Mouse (Mus musculus) neural tube, embryonic 11.5 days (tissue): ENCODE measurements around the gene Mpst. TPM values are rescaled to one million over a fixed set of nuclear protein-coding genes. Genes with fewer than 3 reads are reported as not detected.

Experiments
- ATAC-seq: fragments of 200-750 bp; cut with Nextera tagmentation; 2 replicates; pipeline ENCODE4 v1.8.0; 2017; ENCODE audit warnings: moderate number of reproducible peaks, mild to moderate bottlenecking, moderate TSS enrichment, moderate library complexity; ENCODE audit not compliant: insufficient read depth, low FRiP score, low TSS enrichment
- DNase-seq: peaks from one replicate; pipeline ENCODE4 v3.0.0-alpha.2; 2015; ENCODE audit warnings: low spot score
- H3K27ac ChIP-seq: fragments of 300-500 bp; sonication (generic); 2 replicates; pipeline ENCODE4 v1.5.1; 2014; ENCODE audit warnings: low read depth, mild to moderate bottlenecking, low read length
- H3K27me3 ChIP-seq: fragments of 300-500 bp; sonication (generic); 2 replicates; pipeline ENCODE4 v1.6.1; 2014; ENCODE audit warnings: mild to moderate bottlenecking, low read length, mixed read lengths; ENCODE audit not compliant: control insufficient read depth, insufficient read depth
- H3K36me3 ChIP-seq: fragments of 300-500 bp; sonication (generic); 2 replicates; pipeline ENCODE4 v1.6.1; 2014; ENCODE audit warnings: mild to moderate bottlenecking, low read length, moderate library complexity, mixed read lengths; ENCODE audit not compliant: control insufficient read depth, insufficient read depth
- H3K4me1 ChIP-seq: fragments of 300-500 bp; sonication (generic); 2 replicates; pipeline ENCODE4 v1.6.1; 2014; ENCODE audit warnings: low read length, mixed read lengths; ENCODE audit not compliant: control insufficient read depth, insufficient read depth
- H3K4me2 ChIP-seq: fragments of 300-500 bp; sonication (generic); 2 replicates; pipeline ENCODE4 v1.6.1; 2014; ENCODE audit warnings: low read depth, mild to moderate bottlenecking, moderate library complexity
- H3K4me3 ChIP-seq: fragments of 300-500 bp; sonication (generic); 2 replicates; pipeline ENCODE4 v1.5.1; 2014; ENCODE audit warnings: low read depth, low read length
- H3K9ac ChIP-seq: fragments of 300-500 bp; sonication (generic); 2 replicates; pipeline ENCODE4 v1.6.1; 2014; ENCODE audit warnings: mild to moderate bottlenecking, low read length
- H3K9me3 ChIP-seq: fragments of 300-500 bp; sonication (generic); 2 replicates; pipeline ENCODE4 v1.6.1; 2016; ENCODE audit warnings: low read length; ENCODE audit not compliant: control insufficient read depth
- WGBS: fragments of 180-500 bp; shearing (Covaris S2); extraction: QIAGEN DNeasy Blood & Tissue Kit; methylation state at CpG from one replicate; pipeline ENCODE4 v1.1.7; 2014; 5-methylcytosine and 5-hydroxymethylcytosine counted together
- polyA plus RNA-seq: library from polyadenylated mRNA; unstranded; fragments of >200 nt; fragmentation: Nextera tagmentation; extraction: Ambion mirVana; gene quantifications from 2 replicates; pipeline ENCODE4 v1.2.1, GENCODE M21; 2014

Gene Mpst
- polyA plus RNA-seq, 1 experiment from 2014 or later = 1.9 TPM

DNA sequence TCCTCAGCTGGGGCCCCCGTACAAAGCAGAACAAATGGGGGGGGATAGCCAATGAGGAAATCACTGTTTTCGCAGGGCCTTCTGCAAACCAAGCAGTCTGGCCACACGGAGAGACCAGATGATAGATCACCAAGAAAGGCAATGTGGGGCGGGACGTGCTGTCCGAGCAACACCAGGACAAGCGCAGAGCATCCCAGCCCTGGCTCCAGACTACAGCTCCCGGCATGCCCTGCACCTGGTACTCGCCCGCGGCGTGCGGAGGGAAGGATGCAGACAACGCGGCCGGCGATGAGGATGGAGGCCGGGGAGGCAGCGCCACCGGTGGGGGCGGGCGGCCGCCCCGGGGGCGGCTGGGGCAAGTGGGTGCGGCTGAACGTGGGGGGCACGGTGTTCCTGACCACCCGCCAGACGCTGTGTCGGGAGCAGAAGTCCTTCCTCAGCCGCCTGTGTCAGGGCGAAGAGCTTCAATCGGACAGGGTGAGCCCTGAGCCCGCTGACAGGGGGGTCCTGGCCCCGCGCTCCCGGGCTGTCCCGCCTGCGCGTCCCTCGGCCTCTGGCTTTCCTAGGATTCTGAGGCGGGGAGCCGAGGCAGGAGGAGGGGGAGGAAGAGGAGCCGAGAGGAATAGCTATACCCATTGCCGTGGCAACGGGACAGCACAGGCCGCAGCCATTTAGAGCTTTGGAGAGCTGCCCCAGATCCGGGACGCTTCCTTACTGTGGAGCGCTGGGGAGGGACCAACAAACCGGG lies 22.3 kb downstream of the Mpst start, which contains the start of gene Kctd17:
TSS of gene Kctd17 (plus strand) at position 174 of the 748 bp plus-strand sequence.
- Histone ChIP-seq H3K4me2 (peak within 1 kb of the TSS; percentile 84), H3K9me3 (no peaks in the 10 kb centered on the region), H3K9ac (peak within 1 kb of the TSS; percentile 82), H3K4me3 (peak within 1 kb of the TSS; percentile 90), H3K27ac (0 out of 2 replicates have a peak within 1 kb of the TSS, but pooled peaks have one; percentile 49), H3K4me1 (peaks cover 6% of the 10 kb centered on the region; the same call in 1 of the 2 replicates), H3K27me3 (no peaks in the 10 kb centered on the region), H3K36me3 (no peaks in the 10 kb centered on the region)
- DNase-seq (peak; percentile 86), ATAC-seq (peak; percentile 90)
- 1% methylated on average over 52 of the region's 52 CpGs for WGBS

DNA sequence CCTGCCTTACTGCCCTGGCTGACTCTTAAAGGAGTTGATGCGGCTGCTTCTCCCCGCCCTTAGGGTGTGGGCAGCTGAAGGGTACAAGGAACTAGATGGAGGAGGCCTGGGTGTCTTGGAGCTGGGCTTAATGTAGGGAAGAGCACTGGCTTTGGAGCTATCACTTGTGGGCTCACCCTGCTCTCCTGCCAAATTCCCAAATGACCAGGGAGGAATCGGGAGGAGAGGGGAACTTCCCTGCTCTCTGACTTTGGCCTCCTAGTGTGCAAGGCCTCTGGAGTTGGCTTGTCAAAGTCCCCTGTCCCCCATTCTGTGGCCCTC lies 22.9 kb downstream of the Mpst start:
- Histone ChIP-seq H3K4me1 (peaks cover 8% of the 10 kb centered on the region; the same call in 1 of the 2 replicates), H3K9me3 (no peaks in the 10 kb centered on the region), H3K27ac (no peak overlapping the region), H3K4me3 (peak overlapping the region; percentile 90), H3K36me3 (no peaks in the 10 kb centered on the region), H3K9ac (peak overlapping the region; percentile 82), H3K27me3 (no peaks in the 10 kb centered on the region), H3K4me2 (peak overlapping the region; percentile 84)
- DNase-seq (no peak), ATAC-seq (no peak; the same call in 1 of the 2 replicates)
- 3% methylated on average over 3 of the region's 3 CpGs for WGBS

DNA sequence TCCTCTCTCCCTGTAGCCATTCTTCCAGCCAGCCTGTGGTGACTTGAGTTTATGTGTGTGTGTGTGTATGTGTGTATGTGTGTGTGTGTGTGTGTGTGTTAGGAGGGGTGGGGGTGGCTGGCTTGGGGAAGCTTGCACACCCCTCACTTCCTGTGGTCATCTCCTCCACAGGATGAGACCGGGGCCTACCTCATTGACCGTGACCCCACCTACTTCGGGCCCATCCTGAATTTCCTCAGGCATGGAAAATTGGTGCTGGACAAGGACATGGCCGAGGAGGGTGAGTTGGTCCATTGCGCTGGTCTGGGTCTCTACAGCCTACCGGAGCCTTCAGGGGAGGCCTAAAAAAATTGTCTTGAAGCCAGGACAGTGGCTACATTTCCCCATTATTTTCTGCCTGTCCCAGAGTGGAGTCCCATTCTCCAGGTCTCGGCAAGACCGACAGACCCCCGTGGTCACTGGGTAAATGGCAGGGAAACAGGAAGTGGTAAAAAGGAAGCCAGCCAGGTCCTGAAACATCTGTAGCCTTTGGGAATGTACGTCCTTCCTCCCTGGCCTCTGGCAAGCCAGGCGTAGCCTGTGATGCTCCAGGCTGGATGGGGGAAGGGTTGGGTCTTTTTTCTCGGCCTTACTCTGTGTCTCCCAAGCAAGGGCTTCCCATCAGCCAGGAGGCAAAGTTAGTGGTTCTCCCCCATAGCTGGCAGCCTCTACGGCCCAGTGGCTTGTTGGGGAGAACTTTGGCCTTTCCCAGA lies 23.8 kb downstream of the Mpst start:
- WGBS = 83% methylated on average over 13 of the region's 13 CpGs
- no peak overlapping the region for H3K4me3 ChIP-seq
- H3K9me3 ChIP-seq = no peaks in the 10 kb centered on the region
- H3K27me3 ChIP-seq = no peaks in the 10 kb centered on the region
- H3K36me3 ChIP-seq = 0 out of 2 replicates have a peak, but pooled peaks cover 3% of the 10 kb centered on the region
- H3K4me1 ChIP-seq = peaks cover 12% of the 10 kb centered on the region
- no peak overlapping the region for H3K9ac ChIP-seq
- peak overlapping the region; percentile 2; the same call in 1 of the 2 replicates for H3K4me2 ChIP-seq
- ATAC-seq (no peak), DNase-seq (no peak)
- peak overlapping the region; percentile 39; the same call in 1 of the 2 replicates for H3K27ac ChIP-seq

DNA sequence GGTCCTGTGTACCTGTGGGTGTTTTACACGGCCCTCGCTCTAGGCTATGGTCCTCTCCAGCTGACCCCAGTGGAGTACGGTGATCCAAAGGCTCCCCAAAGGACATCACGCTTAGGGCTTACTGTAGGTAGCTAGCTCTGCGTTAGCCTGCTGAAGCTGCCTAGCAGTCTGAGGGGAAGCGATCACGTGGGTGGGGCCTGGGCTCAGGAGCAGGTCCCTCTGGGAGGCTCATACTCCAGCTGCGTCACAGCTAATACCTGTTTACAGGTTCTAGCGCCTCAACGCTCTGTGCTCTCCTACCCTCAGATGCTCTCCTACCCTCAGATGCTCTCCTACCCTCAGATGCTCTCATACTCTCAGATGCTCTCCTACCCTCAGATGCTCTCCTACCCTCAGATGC lies 24.7 kb downstream of the Mpst start:
- Histone ChIP-seq H3K4me2 (no peak overlapping the region), H3K4me3 (no peak overlapping the region), H3K9me3 (no peaks in the 10 kb centered on the region), H3K27ac (no peak overlapping the region), H3K36me3 (0 out of 2 replicates have a peak, but pooled peaks cover 3% of the 10 kb centered on the region), H3K9ac (no peak overlapping the region), H3K27me3 (no peaks in the 10 kb centered on the region), H3K4me1 (peaks cover 18% of the 10 kb centered on the region)
- WGBS = 89% methylated on average over 10 of the region's 10 CpGs
- no peak for DNase-seq
- ATAC-seq = no peak

DNA sequence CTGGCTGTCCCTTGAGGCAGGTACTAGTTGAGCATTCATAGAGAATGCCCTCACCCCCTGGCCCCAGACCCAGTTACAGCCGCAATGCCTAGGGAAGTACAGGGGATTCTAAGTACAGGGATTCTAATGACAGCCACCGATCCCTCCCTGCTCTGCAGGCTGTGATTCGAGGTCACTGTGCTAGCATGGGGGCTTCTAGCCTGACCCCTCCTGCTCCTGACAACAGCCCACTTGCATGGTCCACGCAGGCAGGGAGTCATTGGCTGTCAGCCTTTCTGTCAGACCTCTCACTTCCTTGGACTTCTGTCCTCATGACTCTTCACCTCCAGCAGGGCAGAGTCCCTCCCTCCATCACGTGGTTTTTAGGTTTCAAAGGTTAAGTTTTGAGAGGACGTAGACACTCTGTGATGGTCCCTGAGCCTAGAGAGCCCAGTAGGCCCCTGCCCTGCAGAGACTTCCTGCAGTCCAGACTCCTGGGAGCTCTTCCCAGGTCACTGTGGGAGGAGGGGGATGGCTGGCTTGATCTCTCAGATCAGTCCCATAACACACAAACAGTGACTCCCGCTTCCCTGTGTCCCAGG lies 25.4 kb downstream of the Mpst start:
- Histone ChIP-seq H3K4me3 (no peak overlapping the region), H3K4me2 (no peak overlapping the region), H3K9me3 (no peaks in the 10 kb centered on the region), H3K4me1 (peaks cover 26% of the 10 kb centered on the region), H3K9ac (no peak overlapping the region), H3K27me3 (no peaks in the 10 kb centered on the region), H3K27ac (no peak overlapping the region), H3K36me3 (0 out of 2 replicates have a peak, but pooled peaks cover 3% of the 10 kb centered on the region)
- DNase-seq (no peak), ATAC-seq (no peak)
- 87% methylated on average over 7 of the region's 7 CpGs for WGBS

DNA sequence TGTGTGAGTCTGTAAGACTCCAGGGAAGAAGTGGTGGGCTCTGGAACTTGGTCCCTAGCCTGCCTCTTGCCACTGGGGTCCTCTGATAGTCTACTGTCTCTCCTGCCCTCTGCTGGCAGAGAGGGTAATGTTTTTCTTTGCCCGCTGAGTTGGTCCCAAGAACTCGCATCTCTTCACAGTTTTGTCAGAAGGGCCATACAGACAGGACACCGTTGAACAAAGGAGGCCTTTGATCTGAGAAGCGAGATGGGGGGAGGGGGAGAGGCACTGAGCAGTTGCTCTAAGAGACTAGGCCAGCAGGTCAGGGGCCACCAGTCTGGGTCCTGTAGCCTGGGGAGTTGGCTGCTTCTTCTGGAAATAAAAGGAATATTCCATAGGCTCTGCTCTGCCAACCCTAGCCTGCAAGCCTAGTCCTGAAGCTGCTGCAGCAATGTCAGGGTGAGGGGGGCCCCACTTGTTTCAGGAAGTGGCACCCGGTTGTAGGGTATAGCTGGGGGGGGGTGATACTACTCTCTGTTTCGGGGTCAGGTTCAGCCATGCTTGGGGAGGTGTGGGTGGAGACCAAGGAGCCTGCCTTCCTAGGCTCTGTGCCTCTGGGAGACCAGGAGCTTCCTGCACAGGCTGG lies 28.8 kb downstream of the Mpst start:
- Histone ChIP-seq H3K4me2 (no peak overlapping the region), H3K36me3 (0 out of 2 replicates have a peak, but pooled peaks cover 3% of the 10 kb centered on the region), H3K27me3 (no peaks in the 10 kb centered on the region), H3K27ac (no peak overlapping the region), H3K4me1 (peaks cover 31% of the 10 kb centered on the region), H3K4me3 (no peak overlapping the region), H3K9ac (no peak overlapping the region), H3K9me3 (no peaks in the 10 kb centered on the region)
- ATAC-seq (no peak), DNase-seq (peak; percentile 70)
- 24% methylated on average over 6 of the region's 6 CpGs for WGBS

DNA sequence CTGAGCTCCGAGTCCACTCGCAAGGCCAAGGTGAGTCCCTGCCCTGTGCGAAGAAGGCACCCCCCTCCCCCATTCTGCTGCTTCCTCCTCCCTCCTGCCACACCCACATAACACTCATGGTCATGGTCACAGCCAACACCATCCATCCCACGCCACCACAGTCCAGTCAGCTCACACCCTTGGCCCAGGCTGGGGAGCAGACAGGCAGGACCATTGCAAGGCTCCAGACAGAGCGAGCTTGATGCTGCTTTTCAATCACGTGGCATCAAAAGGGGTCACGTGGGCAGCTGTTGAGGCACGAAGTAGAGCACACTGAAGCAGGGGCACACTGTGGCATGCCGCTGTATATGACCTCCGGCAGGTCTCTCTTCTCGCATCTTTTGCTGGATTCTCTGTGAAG lies 29.5 kb downstream of the Mpst start:
- WGBS = 84% methylated on average over 11 of the region's 11 CpGs
- H3K4me2 ChIP-seq = no peak overlapping the region
- H3K27me3 ChIP-seq = no peaks in the 10 kb centered on the region
- peak; percentile 33; the same call in 1 of the 2 replicates for ATAC-seq
- no peaks in the 10 kb centered on the region for H3K9me3 ChIP-seq
- no peak for DNase-seq
- H3K4me3 ChIP-seq = no peak overlapping the region
- no peak overlapping the region; the same call in 1 of the 2 replicates for H3K27ac ChIP-seq
- peaks cover 31% of the 10 kb centered on the region for H3K4me1 ChIP-seq
- 0 out of 2 replicates have a peak, but pooled peaks cover 3% of the 10 kb centered on the region for H3K36me3 ChIP-seq
- H3K9ac ChIP-seq = no peak overlapping the region; the same call in 1 of the 2 replicates
